Mouse (Mus musculus) CH12.LX (cell line): ENCODE data around the gene Ccr2. TPM values are rescaled to one million over a fixed set of nuclear protein-coding genes. Genes with fewer than 3 reads are reported as not detected.

Experiments used
- DNase-seq: peaks from one replicate; pipeline ENCODE4 v3.0.0-alpha.2; 2013; ENCODE audit errors: extremely low read depth
- H3K27ac ChIP-seq: 2 replicates; pipeline ENCODE4 v1.5.1; 2012; ENCODE audit warnings: low read depth, mild to moderate bottlenecking, control low read depth, moderate library complexity; ENCODE audit not compliant: insufficient read depth
- H3K27me3 ChIP-seq: replicated peaks from 2 replicates; pipeline ENCODE3; 2012; ENCODE audit warnings: inconsistent platforms
- H3K36me3 ChIP-seq, 2 experiments: replicated peaks in 1 of 2; 2 replicates each; pipeline versions ENCODE3 to v1.6.1; 2012; ENCODE audit warnings: inconsistent platforms in 1 of 2, low read length in 1 of 2, mild to moderate bottlenecking in 1 of 2, mixed read lengths in 1 of 2, moderate library complexity in 1 of 2; ENCODE audit not compliant: control insufficient read depth in 1 of 2, insufficient read depth in 1 of 2
- H3K4me1 ChIP-seq, 2 experiments: 2 replicates each; pipeline ENCODE4 v1.6.1; 2012; ENCODE audit warnings: inconsistent platforms in 1 of 2, moderate library complexity in 1 of 2; ENCODE audit not compliant: insufficient read depth in 2 of 2, control insufficient read depth in 1 of 2
- H3K4me2 ChIP-seq: 2 replicates; pipeline ENCODE4 v1.6.1; 2012; ENCODE audit warnings: low read depth, mild to moderate bottlenecking, control low read depth; ENCODE audit not compliant: poor library complexity, insufficient read depth, severe bottlenecking
- H3K4me3 ChIP-seq, 3 experiments: fragments of 150-350 bp in 1 of 3; sonication (generic) in 1 of 3; replicated peaks in 1 of 3; 2 replicates each; pipeline versions ENCODE3 to v1.5.1; 2011 to 2012; ENCODE audit warnings: low read depth in 2 of 3, low read length in 2 of 3, mild to moderate bottlenecking in 2 of 3, moderate library complexity in 2 of 3, control low read depth in 1 of 3, improper control_type of control experiment in 1 of 3, inconsistent platforms in 1 of 3, mixed read lengths in 1 of 3; ENCODE audit not compliant: poor library complexity in 1 of 3
- H3K79me2 ChIP-seq: replicated peaks from 2 replicates; pipeline ENCODE4 v1.6.1; 2012; ENCODE audit warnings: mild to moderate bottlenecking, moderate library complexity; ENCODE audit not compliant: control insufficient read depth, poor library complexity, insufficient read depth, severe bottlenecking; ENCODE audit errors: extremely low read depth
- H3K9ac ChIP-seq: 2 replicates; pipeline ENCODE4 v1.6.1; 2012; ENCODE audit warnings: low read depth, mild to moderate bottlenecking, control low read depth, moderate library complexity; ENCODE audit not compliant: insufficient read depth
- H3K9me3 ChIP-seq: replicated peaks from 2 replicates; pipeline ENCODE3; 2012; ENCODE audit warnings: low read length, inconsistent platforms, mixed read lengths
- BHLHE40 ChIP-seq: IDR thresholded peaks from 2 replicates; pipeline ENCODE4 v1.6.1; 2011; ENCODE audit warnings: mild to moderate bottlenecking, low read depth, low read length, improper control_type of control experiment
- CHD2 ChIP-seq: IDR thresholded peaks from 2 replicates; pipeline ENCODE4 v1.6.1; 2011; ENCODE audit warnings: low read length, improper control_type of control experiment
- EP300 ChIP-seq: IDR thresholded peaks from 2 replicates; pipeline ENCODE4 v1.6.1; 2011; ENCODE audit warnings: low read length, improper control_type of control experiment
- ETS1 ChIP-seq: conservative IDR thresholded peaks from 2 replicates; pipeline ENCODE4 v1.6.1; 2012; ENCODE audit warnings: low read depth, mild to moderate bottlenecking, inconsistent platforms, low read length, improper control_type of control experiment, moderate library complexity
- GABPA ChIP-seq: IDR thresholded peaks from 2 replicates; pipeline ENCODE4 v1.6.1; 2012; ENCODE audit warnings: low read depth, low read length, improper control_type of control experiment, inconsistent platforms; ENCODE audit not compliant: insufficient replicate concordance
- IRF4 ChIP-seq: IDR thresholded peaks from 2 replicates; pipeline ENCODE4 v1.6.1; 2014; ENCODE audit warnings: low read depth, mild to moderate bottlenecking, inconsistent platforms, low read length, improper control_type of control experiment
- JUN ChIP-seq: IDR thresholded peaks from 2 replicates; pipeline ENCODE4 v1.6.1; 2011; ENCODE audit warnings: low read depth, mild to moderate bottlenecking, low read length, improper control_type of control experiment, moderate library complexity; ENCODE audit not compliant: insufficient read depth
- JUND ChIP-seq: conservative IDR thresholded peaks from 2 replicates; pipeline ENCODE4 v1.6.1; 2011; ENCODE audit warnings: low read depth, low read length, improper control_type of control experiment
- MAFK ChIP-seq: IDR thresholded peaks from 2 replicates; pipeline ENCODE4 v1.6.1; 2011; ENCODE audit warnings: low read length, improper control_type of control experiment; ENCODE audit not compliant: insufficient replicate concordance
- MEF2A ChIP-seq: IDR thresholded peaks from 2 replicates; pipeline ENCODE4 v1.6.1; 2014; ENCODE audit warnings: low read depth, mild to moderate bottlenecking, inconsistent platforms, low read length, improper control_type of control experiment, borderline replicate concordance
- NELFE ChIP-seq: IDR thresholded peaks from 2 replicates; pipeline ENCODE4 v1.6.1; 2011; ENCODE audit warnings: low read depth, low read length, improper control_type of control experiment
- POLR2AphosphoS2 ChIP-seq: IDR thresholded peaks from 2 replicates; pipeline ENCODE4 v1.6.1; 2011; ENCODE audit warnings: low read depth, low read length, improper control_type of control experiment
- RCOR1 ChIP-seq: conservative IDR thresholded peaks from 2 replicates; pipeline ENCODE4 v1.6.1; 2012; ENCODE audit warnings: low read depth, mild to moderate bottlenecking, inconsistent platforms, low read length, improper control_type of control experiment
- SIN3A ChIP-seq: IDR thresholded peaks from 2 replicates; pipeline ENCODE4 v1.6.1; 2012; ENCODE audit warnings: low read length, improper control_type of control experiment, inconsistent platforms
- SMC3 ChIP-seq: IDR thresholded peaks from 2 replicates; pipeline ENCODE4 v1.6.1; 2011; ENCODE audit warnings: low read depth, low read length, improper control_type of control experiment
- TCF12 ChIP-seq: IDR thresholded peaks from 2 replicates; pipeline ENCODE4 v1.6.1; 2014; ENCODE audit warnings: low read depth, mild to moderate bottlenecking, inconsistent platforms, low read length, improper control_type of control experiment
- ZKSCAN1 ChIP-seq: IDR thresholded peaks from 2 replicates; pipeline ENCODE4 v1.6.1; 2012; ENCODE audit warnings: low read depth, inconsistent platforms, low read length, improper control_type of control experiment, borderline replicate concordance
- ZMIZ1 ChIP-seq: IDR thresholded peaks from 2 replicates; pipeline ENCODE4 v1.6.1; 2012; ENCODE audit warnings: low read depth, mild to moderate bottlenecking, inconsistent platforms, low read length, improper control_type of control experiment
- dilution Hi-C: fragments of 300-500 bp; cut with MboI; formaldehyde crosslinking; loops from 2 replicates; pipeline ENCODE4 v1.14.3; 2020; ENCODE audit warnings: low sequenced_read_pairs; ENCODE audit not compliant: extremely low pct_unique_long_range_greater_than_20kb, extremely low pct_ligation_motif_present
- in situ Hi-C: fragments of 300-500 bp; cut with MboI; formaldehyde crosslinking; loops from 3 replicates; pipeline ENCODE4 v1.14.3; 2019; ENCODE audit warnings: low sequenced_read_pairs, low pct_ligation_motif_present, low pct_unique_long_range_greater_than_20kb, mixed read lengths
- polyA plus RNA-seq: library from polyadenylated mRNA; unstranded; fragments of >175 nt; gene quantifications from 2 replicates; pipeline ENCODE4 v1.2.1, GENCODE M21; 2012; ENCODE audit warnings: low read depth; ENCODE audit not compliant: insufficient read length
- total RNA-seq, 2 experiments: library from RNA; depleted of rRNA; stranded (reverse); fragments of 300-350 nt in 1 of 2; fragments of >200 nt in 1 of 2; gene quantifications; 2 replicates each; pipeline ENCODE4 v1.2.3; 2012 to 2014

Gene Ccr2
- total and polyA plus RNA-seq, 3 experiments = not detected

DNA sequence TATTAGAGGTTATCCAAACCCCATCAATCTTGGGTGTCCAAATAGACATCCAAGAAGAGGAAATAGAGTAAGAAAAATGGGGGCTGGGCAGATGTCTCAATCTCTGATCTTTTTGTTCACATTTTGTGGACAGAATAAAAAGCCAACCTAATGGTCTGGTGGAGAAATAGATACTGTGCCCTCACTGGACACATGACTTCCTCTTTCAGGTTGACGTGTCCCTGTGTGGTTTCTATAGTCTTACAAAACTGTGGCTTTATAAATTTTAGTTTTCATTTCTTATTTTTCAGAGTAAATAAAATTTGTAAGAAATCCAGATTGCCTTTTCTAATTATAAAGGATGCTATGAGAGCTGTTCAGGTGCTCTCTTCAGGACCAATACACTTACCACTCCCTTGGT, 41.9 kb downstream of the Ccr2 start (continued):
- no peak for TF ChIP-seq ZKSCAN1
- TF ChIP-seq NELFE = no peak
- peak; percentile 68; the same call in 1 of the 2 replicates for TF ChIP-seq MEF2A
- no peak for TF ChIP-seq SMC3
- peak; percentile 79 for TF ChIP-seq CHD2
- TF ChIP-seq GABPA = no peak
- peak; percentile 98 for TF ChIP-seq JUND

DNA sequence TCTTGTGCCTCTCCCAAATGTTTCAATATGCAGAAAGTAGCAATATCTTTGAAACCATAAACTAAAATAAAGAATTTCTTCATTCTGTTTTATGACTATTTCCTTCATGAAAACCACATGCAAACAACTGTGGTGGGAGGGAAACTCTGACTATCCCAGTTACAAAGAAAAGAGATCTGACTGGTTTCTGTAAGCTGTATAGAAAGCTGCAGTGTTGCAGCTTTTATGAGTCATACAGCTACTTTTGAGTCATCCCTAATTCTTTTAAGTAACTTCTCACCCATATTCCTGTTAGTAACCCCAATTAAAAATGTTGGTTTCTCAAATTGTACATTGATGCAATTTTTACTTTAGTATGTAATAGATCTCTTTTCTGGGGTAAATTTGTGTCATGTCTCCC, 44.6 kb downstream of the Ccr2 start:
- peak; percentile 97 for TF ChIP-seq JUN
- no peak for TF ChIP-seq SIN3A
- peak; percentile 59; the same call in 1 of the 2 replicates for TF ChIP-seq RCOR1
- TF ChIP-seq MAFK = no peak
- no peak for TF ChIP-seq ZMIZ1
- peak; percentile 97 for TF ChIP-seq EP300
- no peak for TF ChIP-seq GABPA
- TF ChIP-seq BHLHE40 = peak; percentile 68
- TF ChIP-seq ETS1 = peak; percentile 81
- TF ChIP-seq CHD2 = no peak
- peak; percentile 59; the same call in 1 of the 2 replicates for TF ChIP-seq MEF2A
- TF ChIP-seq IRF4 = peak; percentile 96
- no peak for TF ChIP-seq POLR2AphosphoS2
- peak; percentile 99 for TF ChIP-seq JUND
- 0 out of 2 replicates have a peak, but pooled peaks have one; percentile 36 for TF ChIP-seq TCF12
- TF ChIP-seq, all 38 proteins: peak for 9
- H3K4me2 ChIP-seq = no peak overlapping the region
- peak; percentile 82 for DNase-seq
- no peaks in the 10 kb centered on the region for H3K36me3 ChIP-seq
- in situ Hi-C loops (no loop called here), dilution Hi-C loops (no loop called here)
- no peaks in the 10 kb centered on the region for H3K27me3 ChIP-seq
- no peaks in the 10 kb centered on the region for H3K79me2 ChIP-seq
- H3K9ac ChIP-seq = no peak overlapping the region
- H3K9me3 ChIP-seq = no peaks in the 10 kb centered on the region
- no peak overlapping the region for H3K27ac ChIP-seq
- no peak overlapping the region for H3K4me3 ChIP-seq
- H3K4me1 ChIP-seq = peaks cover 9 to 39% of the 10 kb centered on the region in 2 experiments; a peak in 3 of 4 replicates

Other genes with a start within 250 kb of the Ccr2 start
- 0.92 and 1.9 TPM in 2 replicates for gene Xcr1, start 239.9 kb upstream of the Ccr2 start, total RNA-seq (2012; rRNA removed)
- 0.53 and 0.62 TPM in 2 replicates for gene Xcr1, start 239.9 kb upstream of the Ccr2 start, total RNA-seq (2014; rRNA removed)
- gene Xcr1, start 239.9 kb upstream of the Ccr2 start, polyA plus RNA-seq = 0.56 and 0.57 TPM in 2 replicates
- gene Ccr1, start 133.3 kb upstream of the Ccr2 start, total RNA-seq (2012; rRNA removed) = 1.6 TPM in 2 replicates
- 4.9 and 5.8 TPM in 2 replicates for gene Ccr1, start 133.3 kb upstream of the Ccr2 start, total RNA-seq (2014; rRNA removed)
- 1.2 and 1.6 TPM in 2 replicates for gene Ccr1, start 133.3 kb upstream of the Ccr2 start, polyA plus RNA-seq
- 0.08 and 0.25 TPM in 2 replicates for gene Ccr1l1, start 123.5 kb upstream of the Ccr2 start, total RNA-seq (2012; rRNA removed)
- not detected in 2 replicates for gene Ccr1l1, start 123.5 kb upstream of the Ccr2 start, total RNA-seq (2014; rRNA removed)
- gene Ccr1l1, start 123.5 kb upstream of the Ccr2 start, polyA plus RNA-seq = not detected in 2 replicates
- 0.04 TPM in 1 of 2 replicates, not detected in the other for gene Ccr3, start 80.0 kb upstream of the Ccr2 start, total RNA-seq (2012; rRNA removed)
- gene Ccr3, start 80.0 kb upstream of the Ccr2 start, total RNA-seq (2014; rRNA removed) = not detected in 2 replicates
- not detected in 2 replicates for gene Ccr3, start 80.0 kb upstream of the Ccr2 start, polyA plus RNA-seq
- 1.0 and 1.2 TPM in 2 replicates for gene Ccr5, start 19.6 kb downstream of the Ccr2 start, total RNA-seq (2012; rRNA removed)
- 0.54 and 0.86 TPM in 2 replicates for gene Ccr5, start 19.6 kb downstream of the Ccr2 start, total RNA-seq (2014; rRNA removed)
- 1.8 and 2.1 TPM in 2 replicates for gene Ccr5, start 19.6 kb downstream of the Ccr2 start, polyA plus RNA-seq
- gene 2010315B03Rik, start 210.7 kb downstream of the Ccr2 start, total RNA-seq (2012; rRNA removed) = 5.4 and 6.1 TPM in 2 replicates
- 10.1 and 13.5 TPM in 2 replicates for gene 2010315B03Rik, start 210.7 kb downstream of the Ccr2 start, total RNA-seq (2014; rRNA removed)
- gene 2010315B03Rik, start 210.7 kb downstream of the Ccr2 start, polyA plus RNA-seq = 3.7 and 4.6 TPM in 2 replicates